Mouse (Mus musculus): Measurements from ENCODE around the gene Dock4. TPM values are rescaled to one million over a fixed set of nuclear protein-coding genes. Genes with fewer than 3 reads are reported as not detected.

Gene Dock4
- total and polyA plus RNA-seq, 3 experiments = 0.26 to 0.67 (median 0.38) TPM

DNA sequence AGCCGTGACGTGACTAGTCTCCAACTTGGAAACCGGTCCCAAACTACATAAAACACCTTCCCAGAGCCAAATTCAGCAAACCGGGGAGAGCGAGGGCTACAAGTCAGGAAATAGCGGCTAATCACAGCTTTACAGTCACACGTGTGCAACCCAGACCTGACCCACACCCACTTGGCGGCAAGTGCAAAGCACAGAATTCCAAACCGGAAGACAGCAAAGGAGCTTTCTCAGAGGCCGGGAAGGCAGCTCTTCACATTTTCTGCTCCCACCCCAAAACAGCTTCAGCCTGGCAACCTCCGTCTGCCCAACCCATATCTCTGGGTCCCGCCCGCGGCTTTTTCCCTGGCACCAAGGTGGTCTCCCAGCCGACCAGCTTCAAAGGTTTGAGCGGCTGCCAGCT is 546 bp upstream of the Dock4 start:
- no peak overlapping the region for H3K27ac ChIP-seq (ENCODE audit: insufficient read depth, low read depth)
- no peaks in the 10 kb centered on the region for H3K9me3 ChIP-seq (replicated peaks; ENCODE audit: low read length)
- in situ Hi-C loops (cut with MboI; ENCODE audit: low pct_ligation_motif_present, low pct_unique_long_range_greater_than_20kb, low sequenced_read_pairs) = no loop called here
- H3K27me3 ChIP-seq (replicated peaks) = peaks cover 15% of the 10 kb centered on the region
- 0 out of 2 replicates have a peak, but pooled peaks have one; percentile 36 for TF ChIP-seq MYC (IDR thresholded peaks at IDR 0.05; ENCODE audit: low read depth, low read length)
- no peak for TF ChIP-seq CTCF (conservative IDR thresholded peaks at IDR 0.05 in 1 of 2, IDR thresholded peaks at IDR 0.05 in 1 of 2; ENCODE audit: low read depth in 2 of 2, low read length in 2 of 2)
- TF ChIP-seq ETS1 (conservative IDR thresholded peaks at IDR 0.05; ENCODE audit: low read depth, low read length) = no peak
- TF ChIP-seq USF2 (conservative IDR thresholded peaks at IDR 0.05; ENCODE audit: low read depth, low read length) = no peak
- no peak for TF ChIP-seq IRF4 (IDR thresholded peaks at IDR 0.05; ENCODE audit: low read depth, low read length)
- no peak for TF ChIP-seq CHD2 (IDR thresholded peaks at IDR 0.05; ENCODE audit: low read length)
- peak; percentile 62 for TF ChIP-seq MAX (IDR thresholded peaks at IDR 0.05; ENCODE audit: low read length)
- TF ChIP-seq SIN3A (IDR thresholded peaks at IDR 0.05; ENCODE audit: low read length) = peak; percentile 49; the same call in 1 of the 2 replicates
- TF ChIP-seq MXI1 (IDR thresholded peaks at IDR 0.05; ENCODE audit: low read depth, low read length) = peak; percentile 86
- no peak for TF ChIP-seq USF1 (IDR thresholded peaks at IDR 0.05; ENCODE audit: low read depth, low read length)
- TF ChIP-seq RCOR1 (conservative IDR thresholded peaks at IDR 0.05; ENCODE audit: low read depth, low read length) = no peak
- no peak for TF ChIP-seq KAT2A (IDR thresholded peaks at IDR 0.05; ENCODE audit: insufficient replicate concordance, low read length)
- peak; percentile 12; the same call in 1 of the 2 replicates for TF ChIP-seq BHLHE40 (IDR thresholded peaks at IDR 0.05; ENCODE audit: low read depth, low read length)
- peaks cover 0 to 9% of the 10 kb centered on the region in 2 experiments for H3K36me3 ChIP-seq (replicated peaks in 1 of 2; ENCODE audit: control insufficient read depth in 1 of 2, insufficient read depth in 1 of 2, low read length in 1 of 2)
- DNase-seq (ENCODE audit: extremely low read depth) = peak; percentile 18
- H3K4me2 ChIP-seq (ENCODE audit: insufficient read depth, low read depth, poor library complexity, severe bottlenecking) = peak overlapping the region; percentile 84
- H3K9ac ChIP-seq (ENCODE audit: insufficient read depth, low read depth) = peak overlapping the region; percentile 6; the same call in 1 of the 2 replicates
- H3K4me1 ChIP-seq (ENCODE audit: control insufficient read depth in 1 of 2, insufficient read depth in 2 of 2) = peaks cover 0 to 13% of the 10 kb centered on the region in 2 experiments; a peak in 2 of 4 replicates
- peaks cover 6% of the 10 kb centered on the region for H3K79me2 ChIP-seq (replicated peaks; ENCODE audit: control insufficient read depth, extremely low read depth, insufficient read depth, poor library complexity, severe bottlenecking)
- dilution Hi-C loops (cut with MboI; ENCODE audit: extremely low pct_ligation_motif_present, extremely low pct_unique_long_range_greater_than_20kb, low sequenced_read_pairs) = no loop called here
- H3K4me3 ChIP-seq (replicated peaks in 1 of 3; ENCODE audit: low read depth in 2 of 3, low read length in 2 of 3, poor library complexity in 1 of 3) = peak overlapping the region; percentile 76 to 87 (median 86)

DNA sequence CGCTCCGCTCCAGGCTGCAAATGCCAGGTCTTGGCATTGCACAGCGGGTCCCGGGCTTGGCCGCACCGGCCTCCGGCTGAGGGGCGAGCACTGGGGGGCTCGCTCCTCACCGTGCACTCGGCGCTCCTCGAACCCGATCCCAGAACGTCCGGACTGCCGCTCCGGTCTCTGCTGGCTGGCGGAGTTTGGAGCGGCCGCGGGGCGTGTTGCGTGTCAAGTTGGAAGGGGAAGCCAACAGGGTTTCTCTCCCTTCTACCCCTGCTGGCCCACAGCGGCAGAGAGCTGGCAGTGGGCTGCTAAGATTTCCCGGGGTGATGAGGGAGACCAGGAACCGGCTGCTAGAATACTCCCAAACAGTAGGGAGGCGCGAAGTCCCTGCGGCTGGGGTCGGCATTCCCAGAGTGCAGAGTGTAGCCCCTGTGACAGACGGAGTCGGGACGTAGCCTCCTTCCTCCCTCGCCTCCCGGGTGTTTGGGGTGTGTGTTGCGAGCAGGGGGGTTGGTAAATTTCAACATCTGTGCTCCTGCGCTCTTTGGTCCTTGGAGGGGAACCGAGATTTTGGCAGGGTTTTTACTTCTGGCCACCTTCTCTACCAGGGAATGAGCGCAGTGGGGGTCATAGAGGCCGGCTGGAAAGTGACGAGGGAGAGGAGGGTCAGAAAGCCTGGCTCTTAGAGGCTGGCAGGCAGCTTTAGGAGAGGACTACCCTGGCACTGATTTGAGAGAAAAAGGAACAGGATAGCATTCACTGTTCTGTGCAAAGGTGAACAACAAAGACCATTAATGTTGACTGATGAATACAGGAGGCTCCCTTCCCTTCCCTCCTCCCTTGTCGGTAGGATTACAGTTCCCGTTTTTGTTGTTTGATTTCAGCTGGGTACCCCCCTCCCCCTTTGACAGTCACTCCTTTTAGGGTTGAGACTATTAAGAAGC is 964 bp downstream of the Dock4 start:
- TF ChIP-seq NELFE (IDR thresholded peaks at IDR 0.05; ENCODE audit: low read depth, low read length) (no peak), GABPA (IDR thresholded peaks at IDR 0.05; ENCODE audit: insufficient replicate concordance, low read depth, low read length) (no peak), JUND (conservative IDR thresholded peaks at IDR 0.05; ENCODE audit: low read depth, low read length) (no peak), NRF1 (IDR thresholded peaks at IDR 0.05; ENCODE audit: low read depth, low read length) (no peak), UBTF (IDR thresholded peaks at IDR 0.05; ENCODE audit: low read depth, low read length) (no peak), PAX5 (IDR thresholded peaks at IDR 0.05; ENCODE audit: low read length) (no peak), RCOR1 (conservative IDR thresholded peaks at IDR 0.05; ENCODE audit: low read depth, low read length) (no peak), MAZ (IDR thresholded peaks at IDR 0.05; ENCODE audit: low read depth, low read length) (no peak), POLR2AphosphoS2 (IDR thresholded peaks at IDR 0.05; ENCODE audit: low read depth, low read length) (no peak), SIN3A (IDR thresholded peaks at IDR 0.05; ENCODE audit: low read length) (no peak), USF1 (IDR thresholded peaks at IDR 0.05; ENCODE audit: low read depth, low read length) (no peak), E2F4 (IDR thresholded peaks at IDR 0.05; ENCODE audit: insufficient replicate concordance, low read depth, low read length) (no peak), HCFC1 (IDR thresholded peaks at IDR 0.05; ENCODE audit: low read depth, low read length) (no peak), USF2 (conservative IDR thresholded peaks at IDR 0.05; ENCODE audit: low read depth, low read length) (no peak), MXI1 (IDR thresholded peaks at IDR 0.05; ENCODE audit: low read depth, low read length) (no peak), MAX (IDR thresholded peaks at IDR 0.05; ENCODE audit: low read length) (no peak), IRF4 (IDR thresholded peaks at IDR 0.05; ENCODE audit: low read depth, low read length) (no peak), RAD21 (IDR thresholded peaks at IDR 0.05; ENCODE audit: low read depth, low read length) (no peak), ETS1 (conservative IDR thresholded peaks at IDR 0.05; ENCODE audit: low read depth, low read length) (no peak), ELF1 (IDR thresholded peaks at IDR 0.05; ENCODE audit: low read depth, low read length) (no peak)
- DNase-seq (ENCODE audit: extremely low read depth) = peak; percentile 15
- Histone ChIP-seq H3K4me3 (replicated peaks in 1 of 3; ENCODE audit: low read depth in 2 of 3, low read length in 2 of 3, poor library complexity in 1 of 3) (peak overlapping the region; percentile 39 to 87 (median 80)), H3K36me3 (replicated peaks in 1 of 2; ENCODE audit: control insufficient read depth in 1 of 2, insufficient read depth in 1 of 2, low read length in 1 of 2) (peaks cover 0 to 5% of the 10 kb centered on the region in 2 experiments), H3K9me3 (replicated peaks; ENCODE audit: low read length) (no peaks in the 10 kb centered on the region), H3K79me2 (replicated peaks; ENCODE audit: control insufficient read depth, extremely low read depth, insufficient read depth, poor library complexity, severe bottlenecking) (peaks cover 6% of the 10 kb centered on the region), H3K27ac (ENCODE audit: insufficient read depth, low read depth) (no peak overlapping the region), H3K9ac (ENCODE audit: insufficient read depth, low read depth) (peak overlapping the region; percentile 32; the same call in 1 of the 2 replicates), H3K27me3 (replicated peaks) (peaks cover 15% of the 10 kb centered on the region), H3K4me1 (ENCODE audit: control insufficient read depth in 1 of 2, insufficient read depth in 2 of 2) (peaks cover 0 to 13% of the 10 kb centered on the region in 2 experiments; a peak in 2 of 4 replicates), H3K4me2 (ENCODE audit: insufficient read depth, low read depth, poor library complexity, severe bottlenecking) (peak overlapping the region; percentile 89)
- in situ Hi-C loops (cut with MboI; ENCODE audit: low pct_ligation_motif_present, low pct_unique_long_range_greater_than_20kb, low sequenced_read_pairs) = no loop called here
- dilution Hi-C loops (cut with MboI; ENCODE audit: extremely low pct_ligation_motif_present, extremely low pct_unique_long_range_greater_than_20kb, low sequenced_read_pairs) = no loop called here

Measured in CH12.LX (cell line).